Mouse (Mus musculus) cortical plate, adult 2 months (tissue): ENCODE results near the gene Stxbp6. TPM values are rescaled to one million over a fixed set of nuclear protein-coding genes. Genes with fewer than 3 reads are reported as not detected.
A peak's percentile ranks its signal among the peaks of the same experiment; 100 is the strongest.

Experiments used
- H3K27ac ChIP-seq: fragments of 200-500 bp; 2 replicates; pipeline ENCODE4 v1.5.1; 2012; ENCODE audit warnings: low read length, control low read depth, inconsistent platforms; ENCODE audit not compliant: insufficient read depth
- H3K4me1 ChIP-seq: fragments of 200-500 bp; 2 replicates; pipeline ENCODE4 v1.6.1; 2011; ENCODE audit warnings: low read length; ENCODE audit not compliant: control insufficient read depth, insufficient read depth
- H3K4me3 ChIP-seq: fragments of 200-500 bp; 2 replicates; pipeline ENCODE4 v1.5.1; 2011; ENCODE audit warnings: mild to moderate bottlenecking, low read length, control low read depth; ENCODE audit not compliant: insufficient read depth
- CTCF ChIP-seq: fragments of 200-500 bp; IDR thresholded peaks from 2 replicates; pipeline ENCODE4 v1.5.1; 2011; ENCODE audit warnings: mild to moderate bottlenecking, control low read depth, low read length; ENCODE audit not compliant: insufficient read depth; ENCODE audit errors: extremely low read depth
- POLR2A ChIP-seq: fragments of 200-500 bp; IDR thresholded peaks from 2 replicates; pipeline ENCODE4 v1.6.1; 2011; ENCODE audit warnings: mild to moderate bottlenecking, low read length, control low read depth; ENCODE audit not compliant: insufficient read depth; ENCODE audit errors: extremely low read depth
- polyA plus RNA-seq: library from polyadenylated mRNA; depleted of rRNA; stranded (reverse); fragments of >200 nt; gene quantifications from 2 replicates; pipeline ENCODE4 v1.2.3, GENCODE M21; 2012

Stxbp6 gene
- polyA plus RNA-seq, 1 experiment = 47.0 TPM

GRCm38 (mm10) chr12:45074042-45074601 is 387 bp downstream of the Stxbp6 start:
- TF ChIP-seq POLR2A = 0 out of 2 replicates have a peak, but pooled peaks have one; percentile 9
- TF ChIP-seq CTCF = no peak

GRCm38 (mm10) chr12:45073331-45074041 is 1.0 kb downstream of the Stxbp6 start:
- Histone ChIP-seq H3K27ac (peak overlapping the region; percentile 95), H3K4me1 (no peaks in the 10 kb centered on the region; the same call in 1 of the 2 replicates), H3K4me3 (peak overlapping the region; percentile 85)
- TF ChIP-seq CTCF = no peak
- no peak for TF ChIP-seq POLR2A

More at GRCm38 (mm10) chr12:45074042-45074601, 387 bp downstream of the Stxbp6 start:
- Histone ChIP-seq H3K4me3 (peak overlapping the region; percentile 85), H3K27ac (peak overlapping the region; percentile 95), H3K4me1 (no peaks in the 10 kb centered on the region; the same call in 1 of the 2 replicates)

- Histone ChIP-seq H3K4me3 (no peak overlapping the region), H3K4me1 (peaks cover 5% of the 10 kb centered on the region), H3K27ac (no peak overlapping the region)
- TF ChIP-seq POLR2A (no peak), CTCF (peak; percentile 18; the same call in 1 of the 2 replicates)
Measured at GRCm38 (mm10) chr12:45072185-45072584, 2.3 kb downstream of the Stxbp6 start.

GRCm38 (mm10) chr12:45070186-45070585 is 4.3 kb downstream of the Stxbp6 start:
- TF ChIP-seq CTCF = no peak
- no peak overlapping the region for H3K27ac ChIP-seq
- H3K4me1 ChIP-seq = peaks cover 5% of the 10 kb centered on the region
- no peak overlapping the region for H3K4me3 ChIP-seq

GRCm38 (mm10) chr12:45068145-45068754 is 6.3 kb downstream of the Stxbp6 start:
- TF ChIP-seq POLR2A (no peak), CTCF (no peak)
- Histone ChIP-seq H3K4me1 (peaks cover 5% of the 10 kb centered on the region), H3K27ac (no peak overlapping the region), H3K4me3 (no peak overlapping the region)

GRCm38 (mm10) chr12:45067686-45068085 is 6.8 kb downstream of the Stxbp6 start:
- Histone ChIP-seq H3K27ac (0 out of 2 replicates have a peak overlapping the region, but pooled peaks have one; percentile 10), H3K4me1 (peaks cover 5% of the 10 kb centered on the region), H3K4me3 (no peak overlapping the region)
- no peak for TF ChIP-seq POLR2A
- TF ChIP-seq CTCF = no peak

GRCm38 (mm10) chr12:45067047-45067685 is 7.3 kb downstream of the Stxbp6 start:
- TF ChIP-seq POLR2A (no peak), CTCF (no peak)
- Histone ChIP-seq H3K27ac (0 out of 2 replicates have a peak overlapping the region, but pooled peaks have one; percentile 10), H3K4me3 (no peak overlapping the region), H3K4me1 (peaks cover 5% of the 10 kb centered on the region)

GRCm38 (mm10) chr12:45063606-45064005 is 10.9 kb downstream of the Stxbp6 start:
- peaks cover 5% of the 10 kb centered on the region; the same call in 1 of the 2 replicates for H3K4me1 ChIP-seq
- no peak overlapping the region for H3K27ac ChIP-seq
- no peak for TF ChIP-seq POLR2A
- H3K4me3 ChIP-seq = no peak overlapping the region

GRCm38 (mm10) chr12:45061336-45061735 is 13.2 kb downstream of the Stxbp6 start:
- TF ChIP-seq POLR2A (no peak), CTCF (no peak)
- Histone ChIP-seq H3K27ac (no peak overlapping the region), H3K4me3 (no peak overlapping the region), H3K4me1 (no peaks in the 10 kb centered on the region; the same call in 1 of the 2 replicates)
